Mouse (Mus musculus) limb, embryonic 15.5 days (tissue): ENCODE results near the gene Paqr5. TPM values are rescaled to one million over a fixed set of nuclear protein-coding genes. Genes with fewer than 3 reads are reported as not detected.

Experiments used
- ATAC-seq: fragments of 200-750 bp; cut with Nextera tagmentation; 2 replicates; pipeline ENCODE4 v1.8.0; 2017; ENCODE audit warnings: low read depth, moderate TSS enrichment; ENCODE audit not compliant: insufficient number of reproducible peaks, low FRiP score, low TSS enrichment
- H3K27ac ChIP-seq: fragments of 300-500 bp; sonication (generic); 2 replicates; pipeline ENCODE4 v1.5.1; 2015; ENCODE audit warnings: moderate library complexity, mild to moderate bottlenecking, inconsistent platforms
- H3K27me3 ChIP-seq: fragments of 300-500 bp; sonication (generic); 2 replicates; pipeline ENCODE4 v1.6.1; 2015; ENCODE audit warnings: inconsistent platforms
- H3K36me3 ChIP-seq: fragments of 300-500 bp; sonication (generic); 2 replicates; pipeline ENCODE4 v1.6.1; 2015; ENCODE audit warnings: inconsistent platforms
- H3K4me1 ChIP-seq: fragments of 300-500 bp; sonication (generic); 2 replicates; pipeline ENCODE4 v1.6.1; 2015; ENCODE audit warnings: inconsistent platforms
- H3K4me2 ChIP-seq: fragments of 300-500 bp; sonication (generic); 2 replicates; pipeline ENCODE4 v1.6.1; 2015; ENCODE audit warnings: mild to moderate bottlenecking, inconsistent platforms
- H3K4me3 ChIP-seq: fragments of 300-500 bp; sonication (generic); 2 replicates; pipeline ENCODE4 v1.5.1; 2015; ENCODE audit warnings: mild to moderate bottlenecking, inconsistent platforms
- H3K9ac ChIP-seq: fragments of 300-500 bp; sonication (generic); 2 replicates; pipeline ENCODE4 v1.6.1; 2015; ENCODE audit warnings: inconsistent platforms
- H3K9me3 ChIP-seq: fragments of 300-500 bp; sonication (generic); 2 replicates; pipeline ENCODE4 v1.6.1; 2016; ENCODE audit warnings: inconsistent platforms
- WGBS: fragments of 180-500 bp; shearing (Covaris S2); methylation state at CpG from one replicate; pipeline ENCODE4 v1.1.7; 2015; 5-methylcytosine and 5-hydroxymethylcytosine counted together
- polyA plus RNA-seq: library from polyadenylated mRNA; unstranded; fragments of >200 nt; fragmentation: Nextera tagmentation; extraction: Ambion mirVana; gene quantifications from 2 replicates; pipeline ENCODE4 v1.2.1, GENCODE M21; 2015

The Paqr5 gene
- polyA plus RNA-seq, 1 experiment from 2014 or later = 23.0 TPM

- H3K27me3 ChIP-seq = peaks cover 31% of the 10 kb centered on the region
Observed at GRCm38 (mm10) chr9:62028072-62028471, 1.4 kb upstream of the Paqr5 start.

GRCm38 (mm10) chr9:62025056-62025455 lies 1.6 kb downstream of the Paqr5 start:
- no peak for ATAC-seq
- WGBS = 46% methylated on average over 5 of the region's 5 CpGs

More at GRCm38 (mm10) chr9:62028072-62028471, 1.4 kb upstream of the Paqr5 start:
- no peak overlapping the region for H3K4me3 ChIP-seq
- H3K4me1 ChIP-seq = peaks cover 9% of the 10 kb centered on the region
- no peak overlapping the region for H3K9ac ChIP-seq
- no peaks in the 10 kb centered on the region for H3K9me3 ChIP-seq
- H3K36me3 ChIP-seq = no peaks in the 10 kb centered on the region
- ATAC-seq = no peak
- H3K4me2 ChIP-seq = no peak overlapping the region
- no peak overlapping the region for H3K27ac ChIP-seq
- WGBS = 38% methylated on average over 3 of the region's 3 CpGs

DNA sequence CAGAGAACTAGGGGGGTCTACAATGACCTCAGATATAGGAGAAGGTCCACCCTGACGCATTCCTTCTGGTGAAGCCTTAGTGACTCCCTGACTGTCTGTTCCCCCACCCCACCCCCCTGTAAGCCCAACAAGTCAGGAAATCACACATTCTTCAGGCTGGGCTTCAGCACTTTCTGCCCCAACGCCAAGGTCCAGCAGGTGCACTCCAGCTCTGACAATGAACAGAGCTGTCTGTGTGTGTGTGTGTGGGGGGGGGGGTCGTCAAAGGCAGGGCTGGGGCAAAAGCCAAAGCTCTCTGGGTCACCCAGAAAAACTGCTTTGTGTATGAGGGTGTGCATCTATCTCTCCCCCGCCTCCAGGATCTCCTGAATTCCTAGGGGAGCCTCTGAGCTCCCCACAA lies 2.8 kb downstream of the Paqr5 start:
- Histone ChIP-seq H3K9ac (no peak overlapping the region), H3K27me3 (peaks cover 31% of the 10 kb centered on the region)
- 55% methylated on average over 4 of the region's 4 CpGs for WGBS

More at GRCm38 (mm10) chr9:62025056-62025455, 1.6 kb downstream of the Paqr5 start:
- peaks cover 9% of the 10 kb centered on the region for H3K4me1 ChIP-seq
- no peaks in the 10 kb centered on the region for H3K36me3 ChIP-seq
- no peaks in the 10 kb centered on the region for H3K9me3 ChIP-seq
- no peak overlapping the region for H3K9ac ChIP-seq
- no peak overlapping the region for H3K27ac ChIP-seq
- peaks cover 31% of the 10 kb centered on the region for H3K27me3 ChIP-seq
- no peak overlapping the region for H3K4me3 ChIP-seq
- H3K4me2 ChIP-seq = no peak overlapping the region

DNA sequence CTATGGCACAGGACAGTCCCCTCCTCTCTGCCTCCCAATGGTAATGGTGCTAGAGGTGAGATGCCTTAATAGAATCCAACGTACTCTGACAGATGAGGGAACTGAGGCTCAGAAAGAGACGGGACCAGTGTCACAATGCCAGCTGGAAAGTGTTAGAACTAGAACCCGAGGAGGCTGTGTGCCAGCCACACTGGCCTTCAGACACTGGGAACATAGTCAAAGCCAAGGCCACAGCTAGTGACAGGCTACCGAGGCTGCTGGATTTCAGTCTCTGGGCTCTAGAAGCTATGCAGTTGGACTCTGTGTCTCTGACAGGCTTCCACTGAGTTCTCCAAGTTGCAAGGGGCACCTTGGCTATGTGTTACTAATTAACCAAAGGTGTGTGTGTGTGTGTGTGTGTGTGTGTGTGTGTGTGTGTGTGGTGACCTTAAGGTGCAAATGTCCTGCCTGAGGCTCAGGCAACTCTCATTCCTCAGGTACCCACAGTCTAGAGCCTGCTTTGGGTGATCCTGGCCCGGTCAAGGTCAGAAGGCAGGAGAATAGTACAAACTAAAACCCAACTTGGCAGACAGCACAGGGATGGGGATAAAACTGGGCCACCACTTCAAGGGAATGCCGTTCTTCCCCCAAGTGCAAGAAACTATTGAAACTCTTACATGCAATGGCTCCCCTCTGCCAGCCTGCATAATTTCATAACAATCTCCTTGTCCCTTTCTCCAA lies 3.5 kb downstream of the Paqr5 start:
- no peaks in the 10 kb centered on the region for H3K9me3 ChIP-seq
- WGBS = 79% methylated on average over 6 of the region's 6 CpGs
- H3K9ac ChIP-seq = no peak overlapping the region
- no peak overlapping the region for H3K4me2 ChIP-seq
- no peak overlapping the region for H3K27ac ChIP-seq
- peaks cover 9% of the 10 kb centered on the region for H3K4me1 ChIP-seq
- ATAC-seq = no peak
- no peaks in the 10 kb centered on the region for H3K36me3 ChIP-seq
- H3K27me3 ChIP-seq = peaks cover 31% of the 10 kb centered on the region
- no peak overlapping the region for H3K4me3 ChIP-seq

More for the DNA sequence above, 2.8 kb downstream of the Paqr5 start:
- Histone ChIP-seq H3K36me3 (no peaks in the 10 kb centered on the region), H3K4me3 (no peak overlapping the region), H3K4me2 (no peak overlapping the region), H3K9me3 (no peaks in the 10 kb centered on the region), H3K27ac (no peak overlapping the region), H3K4me1 (peaks cover 9% of the 10 kb centered on the region)
- ATAC-seq = no peak

GRCm38 (mm10) chr9:62021583-62022120 lies 5.0 kb downstream of the Paqr5 start:
- H3K4me3 ChIP-seq = no peak overlapping the region
- H3K9ac ChIP-seq = no peak overlapping the region
- no peaks in the 10 kb centered on the region for H3K9me3 ChIP-seq
- no peaks in the 10 kb centered on the region for H3K36me3 ChIP-seq
- H3K27me3 ChIP-seq = peaks cover 22% of the 10 kb centered on the region
- ATAC-seq = no peak
- 33% methylated on average over 7 of the region's 7 CpGs for WGBS
- no peak overlapping the region for H3K4me2 ChIP-seq
- H3K4me1 ChIP-seq = peaks cover 4% of the 10 kb centered on the region
- H3K27ac ChIP-seq = no peak overlapping the region

DNA sequence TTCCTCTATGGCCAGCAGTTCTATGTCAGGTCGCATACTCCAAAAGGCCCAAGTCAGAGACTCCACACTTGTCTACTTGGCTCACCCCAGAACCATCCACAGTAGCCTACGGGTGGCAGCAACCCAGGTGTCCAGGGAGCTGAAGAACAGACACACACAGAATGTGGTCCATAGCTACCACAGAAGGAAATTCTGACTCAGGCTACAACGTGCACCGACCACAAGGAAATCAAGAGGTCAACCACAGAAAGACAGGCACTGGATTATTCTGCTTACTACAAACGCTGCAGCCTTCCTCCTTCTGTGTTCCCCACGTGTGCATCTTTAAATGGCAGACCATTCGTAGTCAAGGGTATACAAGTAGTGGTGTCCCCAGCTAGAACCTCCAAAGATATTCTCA lies 6.4 kb downstream of the Paqr5 start:
- no peaks in the 10 kb centered on the region for H3K4me1 ChIP-seq
- no peak overlapping the region for H3K9ac ChIP-seq
- no peak overlapping the region for H3K27ac ChIP-seq
- no peak overlapping the region for H3K4me3 ChIP-seq
- no peak overlapping the region for H3K4me2 ChIP-seq
- peaks cover 10% of the 10 kb centered on the region for H3K27me3 ChIP-seq
- no peaks in the 10 kb centered on the region for H3K36me3 ChIP-seq
- WGBS = 79% methylated on average over 7 of the region's 7 CpGs
- no peak for ATAC-seq
- no peaks in the 10 kb centered on the region for H3K9me3 ChIP-seq

DNA sequence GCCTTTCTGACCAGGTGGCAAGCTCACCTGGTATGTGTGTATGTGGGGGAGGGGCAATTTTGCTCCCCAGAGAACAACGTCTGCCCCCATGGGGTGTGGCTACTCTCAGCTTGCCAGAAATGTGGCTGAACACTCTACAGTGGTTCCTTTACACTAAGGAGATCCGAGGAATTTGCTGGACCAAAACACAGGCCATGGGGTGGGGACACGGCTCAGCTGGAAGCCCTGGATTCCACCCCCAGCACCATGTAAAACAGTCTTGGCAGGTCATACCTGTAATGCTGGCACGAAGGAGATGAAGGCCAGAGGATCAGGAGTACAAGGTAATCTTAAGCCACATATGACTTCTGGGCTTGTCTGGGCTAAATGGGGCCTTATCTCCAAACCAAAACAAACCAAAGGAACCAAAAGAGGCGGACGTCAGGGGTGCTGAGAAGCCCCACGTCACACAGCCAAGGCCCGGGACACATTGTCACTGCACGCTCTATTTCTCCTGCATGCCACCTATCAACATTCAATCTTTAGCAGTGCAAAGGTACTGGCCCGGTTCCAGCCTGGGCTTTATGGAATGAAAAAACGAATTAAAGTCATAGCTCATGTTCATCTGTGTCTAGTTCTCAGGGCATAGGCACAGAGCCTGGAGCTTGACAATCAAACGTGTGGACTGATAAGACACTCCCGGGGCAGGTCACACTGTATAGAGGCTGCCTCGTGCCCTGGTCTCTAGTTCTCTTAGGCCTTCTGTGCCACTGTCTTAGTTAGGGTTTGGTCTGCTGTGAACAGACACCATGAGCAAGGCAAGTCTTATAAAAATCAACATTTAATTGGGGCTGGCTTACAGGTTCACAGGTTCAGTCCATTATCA lies 8.2 kb downstream of the Paqr5 start:
- no peak for ATAC-seq
- H3K27ac ChIP-seq = no peak overlapping the region
- no peak overlapping the region for H3K4me2 ChIP-seq
- no peak overlapping the region for H3K4me3 ChIP-seq
- H3K9ac ChIP-seq = no peak overlapping the region
- no peaks in the 10 kb centered on the region for H3K27me3 ChIP-seq
- no peaks in the 10 kb centered on the region for H3K4me1 ChIP-seq
- H3K36me3 ChIP-seq = no peaks in the 10 kb centered on the region
- 66% methylated on average over 14 of the region's 14 CpGs for WGBS
- H3K9me3 ChIP-seq = no peaks in the 10 kb centered on the region

- Histone ChIP-seq H3K4me2 (no peak overlapping the region), H3K4me1 (no peaks in the 10 kb centered on the region), H3K27me3 (no peaks in the 10 kb centered on the region), H3K9ac (no peak overlapping the region), H3K4me3 (no peak overlapping the region), H3K9me3 (no peaks in the 10 kb centered on the region), H3K27ac (no peak overlapping the region), H3K36me3 (no peaks in the 10 kb centered on the region)
- WGBS = 75% methylated on average over 6 of the region's 6 CpGs
- no peak for ATAC-seq
Observed at GRCm38 (mm10) chr9:62017329-62017728, 9.3 kb downstream of the Paqr5 start.

GRCm38 (mm10) chr9:62015504-62015903 lies 11.2 kb downstream of the Paqr5 start:
- Histone ChIP-seq H3K9ac (no peak overlapping the region), H3K4me1 (no peaks in the 10 kb centered on the region), H3K4me3 (no peak overlapping the region), H3K4me2 (no peak overlapping the region), H3K9me3 (no peaks in the 10 kb centered on the region), H3K27ac (no peak overlapping the region), H3K36me3 (no peaks in the 10 kb centered on the region), H3K27me3 (no peaks in the 10 kb centered on the region)
- WGBS = 60% methylated on average over 3 of the region's 3 CpGs
- ATAC-seq = no peak

DNA sequence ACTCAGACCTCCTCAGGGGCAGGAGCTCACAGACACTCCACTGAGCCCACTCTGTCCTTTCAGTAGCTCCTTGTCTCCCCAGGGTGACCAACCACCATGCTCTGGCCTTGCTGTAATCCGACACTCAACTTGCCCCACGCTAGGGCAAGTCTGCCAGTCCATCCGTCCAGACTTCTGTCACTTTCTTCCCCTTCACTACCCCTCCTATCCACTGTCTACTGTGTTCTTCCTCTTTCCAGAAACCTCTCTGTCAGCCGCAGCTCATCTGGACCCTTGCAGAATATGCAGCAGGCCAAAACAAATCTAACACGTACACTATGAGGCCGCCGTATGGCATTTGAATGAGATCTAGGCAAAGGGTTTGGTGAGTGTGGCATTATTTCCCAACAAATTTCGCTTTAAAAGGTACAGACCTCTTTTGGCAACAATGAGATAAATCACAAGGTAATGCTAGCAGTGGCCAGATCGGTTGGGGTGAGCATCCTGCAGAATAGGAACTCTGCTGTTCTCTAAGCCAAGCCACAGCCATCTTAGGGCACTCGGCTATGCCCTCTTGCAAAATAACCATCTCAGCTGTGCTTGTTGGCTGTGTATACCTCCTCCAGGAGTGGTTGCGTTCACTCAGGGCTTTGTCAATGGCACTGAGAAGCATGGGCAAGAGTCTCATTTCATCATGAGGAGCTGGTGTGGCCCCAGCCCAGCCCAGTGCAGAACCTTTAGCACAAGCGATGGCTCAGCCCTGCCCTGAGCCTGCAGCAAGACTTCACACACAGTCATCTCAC lies 13.1 kb downstream of the Paqr5 start:
- Histone ChIP-seq H3K4me1 (no peaks in the 10 kb centered on the region), H3K36me3 (no peaks in the 10 kb centered on the region), H3K9me3 (no peaks in the 10 kb centered on the region), H3K27ac (no peak overlapping the region), H3K4me3 (no peak overlapping the region), H3K4me2 (no peak overlapping the region), H3K9ac (no peak overlapping the region), H3K27me3 (no peaks in the 10 kb centered on the region)
- WGBS = 68% methylated on average over 12 of the region's 12 CpGs
- ATAC-seq = no peak

DNA sequence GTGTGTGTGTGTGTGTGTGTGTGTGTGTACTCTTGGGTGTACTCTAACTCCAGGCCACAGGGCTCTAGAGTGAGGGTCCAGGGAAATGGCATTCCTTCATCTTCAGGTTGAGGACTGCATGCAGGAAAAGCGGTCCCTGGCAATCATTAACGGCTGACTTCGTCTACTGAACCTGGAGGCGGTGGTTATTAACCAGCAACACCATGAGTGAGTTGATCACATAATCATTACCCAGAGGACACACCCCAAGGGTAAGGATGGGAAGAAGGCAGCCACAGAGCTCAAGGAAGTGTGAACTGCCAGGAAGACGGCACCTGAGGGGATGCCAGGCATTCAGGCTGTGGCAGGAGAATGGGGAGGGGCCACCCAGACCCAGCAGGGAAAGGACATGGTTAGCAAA lies 18.3 kb downstream of the Paqr5 start:
- H3K27ac ChIP-seq = no peak overlapping the region
- H3K27me3 ChIP-seq = no peaks in the 10 kb centered on the region
- 59% methylated on average over 5 of the region's 5 CpGs for WGBS
- H3K4me1 ChIP-seq = peaks cover 10% of the 10 kb centered on the region; the same call in 1 of the 2 replicates
- no peak overlapping the region for H3K4me3 ChIP-seq
- no peaks in the 10 kb centered on the region for H3K9me3 ChIP-seq
- no peak for ATAC-seq
- H3K9ac ChIP-seq = no peak overlapping the region
- H3K4me2 ChIP-seq = no peak overlapping the region
- no peaks in the 10 kb centered on the region for H3K36me3 ChIP-seq
